Mouse (Mus musculus): ENCODE results near the gene Dkkl1. TPM values are rescaled to one million over a fixed set of nuclear protein-coding genes. Genes with fewer than 3 reads are reported as not detected.
A peak's percentile ranks its signal among the peaks of the same experiment; 100 is the strongest.

Dkkl1 gene
- polyA plus RNA-seq, 1 experiment, result 0.08 TPM

DNA sequence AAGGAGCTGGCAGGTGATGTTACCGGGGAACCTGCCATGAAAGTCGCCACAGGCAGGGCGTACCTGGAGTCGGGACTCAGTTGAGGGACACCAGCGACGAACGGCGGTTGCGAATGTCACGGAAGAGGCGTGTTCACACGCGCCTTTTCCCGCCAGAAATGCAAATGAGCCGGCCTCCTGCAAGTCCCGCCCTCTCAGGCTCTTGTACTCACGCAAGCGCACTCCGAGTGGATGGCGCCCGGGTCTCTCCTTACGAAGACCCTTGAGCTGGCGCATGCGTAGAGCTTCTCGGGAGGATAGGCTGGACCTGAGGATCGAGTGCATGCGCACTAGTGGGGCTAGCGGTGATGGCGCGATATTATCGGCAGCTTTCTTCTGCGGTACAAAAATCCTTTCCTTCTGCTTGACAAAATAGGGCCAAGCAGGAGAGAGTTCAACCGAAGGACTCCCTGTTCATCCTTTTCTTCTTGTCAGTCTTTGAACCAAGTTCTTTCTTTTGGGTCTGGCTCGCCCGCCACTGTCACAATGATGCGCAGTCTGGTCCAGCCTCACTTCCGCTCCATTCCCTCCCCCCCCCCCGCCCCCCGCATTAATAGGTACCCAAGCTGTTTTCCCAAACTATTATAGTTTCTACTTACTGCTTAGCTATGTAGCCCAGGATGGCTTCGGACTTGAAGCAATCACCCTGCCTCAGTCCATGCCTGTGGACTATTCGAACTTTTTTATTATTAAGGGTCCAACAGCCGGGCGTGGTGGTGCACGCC lies 7.4 kb downstream of the Dkkl1 start, which contains the start of gene Ccdc155:
Gene Ccdc155, minus strand, starts transcription at position 513 of the 764 bp plus-strand sequence.
- Histone ChIP-seq H3K4me3 (no peak within 1 kb of the TSS), H3K27me3 (ENCODE audit: control insufficient read depth, insufficient read depth, insufficient read length) (peaks cover 16% of the 10 kb centered on the region)

DNA sequence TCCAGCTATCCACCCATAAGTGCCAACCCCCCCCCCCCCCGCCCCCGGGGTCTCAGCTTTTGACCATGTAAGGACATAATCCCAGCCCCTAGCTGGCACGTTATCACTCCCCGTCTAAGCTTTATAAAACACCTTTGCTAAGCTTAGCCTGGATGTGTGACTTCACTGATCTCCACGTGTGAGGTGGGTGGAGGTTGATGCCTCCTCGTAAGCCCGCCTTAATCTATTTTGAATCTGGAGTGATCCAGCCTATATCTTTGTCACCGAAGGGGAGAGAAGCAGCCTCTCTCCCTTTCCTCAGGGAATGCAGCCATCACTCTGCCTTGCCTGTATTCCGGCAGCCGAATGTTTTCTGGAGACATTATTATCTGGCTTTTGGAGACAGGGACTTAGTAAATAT lies 9.3 kb downstream of the Dkkl1 start:
- no peaks in the 10 kb centered on the region for H3K36me3 ChIP-seq (ENCODE audit: control insufficient read depth, insufficient read depth)
- no peak overlapping the region for H3K4me3 ChIP-seq
- peaks cover 21% of the 10 kb centered on the region for H3K27me3 ChIP-seq (ENCODE audit: control insufficient read depth, insufficient read depth, insufficient read length)
- TF ChIP-seq TCF12 (IDR thresholded peaks at IDR 0.05; ENCODE audit: insufficient read depth, poor library complexity, severe bottlenecking) (no peak), POLR2A (IDR thresholded peaks at IDR 0.05; ENCODE audit: insufficient read length, low read depth) (no peak)
- no peak overlapping the region for H3ac ChIP-seq (ENCODE audit: control insufficient read depth, insufficient read length)
- no peak overlapping the region for H3K4me2 ChIP-seq (ENCODE audit: low read depth)
- H3K79me2 ChIP-seq (ENCODE audit: control insufficient read depth, insufficient read depth), result no peaks in the 10 kb centered on the region

More for the DNA sequence above, 7.4 kb downstream of the Dkkl1 start, which contains the start of gene Ccdc155:
- Histone ChIP-seq H3K36me3 (ENCODE audit: control insufficient read depth, insufficient read depth) (no peaks in the 10 kb centered on the region), H3K4me2 (ENCODE audit: low read depth) (peak within 1 kb of the TSS; percentile 51), H3K79me2 (ENCODE audit: control insufficient read depth, insufficient read depth) (no peaks in the 10 kb centered on the region), H3ac (ENCODE audit: control insufficient read depth, insufficient read length) (no peak within 1 kb of the TSS)
- TF ChIP-seq E2F4 (IDR thresholded peaks at IDR 0.05; ENCODE audit: insufficient read depth) (no peak), POLR2A (IDR thresholded peaks at IDR 0.05; ENCODE audit: insufficient read length, low read depth) (peak; percentile 35), MYOD1 (IDR thresholded peaks at IDR 0.05; ENCODE audit: control insufficient read depth in 1 of 3, insufficient read length in 2 of 3, low read depth in 2 of 3) (no peak)

DNA sequence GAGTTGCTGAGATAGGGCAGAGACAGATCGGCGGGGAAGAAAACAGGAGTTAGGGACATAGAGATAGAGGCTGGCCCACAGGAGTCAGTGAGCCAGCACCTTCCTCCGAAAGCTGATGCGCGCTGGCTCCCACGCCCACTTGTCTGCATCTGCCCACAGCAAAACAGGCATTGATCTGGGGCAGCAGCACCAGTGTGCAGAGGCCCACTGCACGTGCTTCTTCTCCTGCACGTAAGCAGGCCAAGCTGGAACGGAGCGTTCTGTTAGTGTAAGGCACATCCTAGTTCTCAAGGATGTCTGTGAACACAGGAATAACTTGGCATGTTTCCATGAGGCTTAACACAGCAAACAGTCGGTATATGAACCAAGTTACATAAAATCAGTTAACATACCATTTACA lies 13.0 kb downstream of the Dkkl1 start:
- Histone ChIP-seq H3K4me3 (no peak overlapping the region), H3K79me2 (ENCODE audit: control insufficient read depth, insufficient read depth) (no peaks in the 10 kb centered on the region), H3K4me2 (ENCODE audit: low read depth) (no peak overlapping the region), H3K36me3 (ENCODE audit: control insufficient read depth, insufficient read depth) (no peaks in the 10 kb centered on the region), H3ac (ENCODE audit: control insufficient read depth, insufficient read length) (no peak overlapping the region), H3K27me3 (ENCODE audit: control insufficient read depth, insufficient read depth, insufficient read length) (peaks cover 17% of the 10 kb centered on the region)
- no peak for TF ChIP-seq SRF (IDR thresholded peaks at IDR 0.05; ENCODE audit: control insufficient read depth, insufficient read length, low read depth)
- no peak for TF ChIP-seq USF1 (IDR thresholded peaks at IDR 0.05; ENCODE audit: low read depth)
- no peak for TF ChIP-seq MYOG (IDR thresholded peaks at IDR 0.05; ENCODE audit: control insufficient read depth in 1 of 3, insufficient read depth in 1 of 3, insufficient read length in 2 of 3, low read depth in 2 of 3)
- no peak for TF ChIP-seq TCF12 (IDR thresholded peaks at IDR 0.05; ENCODE audit: insufficient read depth, poor library complexity, severe bottlenecking)
- TF ChIP-seq MYOD1 (IDR thresholded peaks at IDR 0.05; ENCODE audit: control insufficient read depth in 1 of 3, insufficient read length in 2 of 3, low read depth in 2 of 3), result no peak
- no peak for TF ChIP-seq E2F4 (IDR thresholded peaks at IDR 0.05; ENCODE audit: insufficient read depth)
- no peak for TF ChIP-seq REST (IDR thresholded peaks at IDR 0.05; ENCODE audit: insufficient read depth, insufficient read length)
- TF ChIP-seq MAX (IDR thresholded peaks at IDR 0.05; ENCODE audit: low read depth), result no peak
- no peak for TF ChIP-seq POLR2AphosphoS2 (IDR thresholded peaks at IDR 0.05; ENCODE audit: insufficient read length, low read depth)
- TF ChIP-seq TCF3 (IDR thresholded peaks at IDR 0.05; ENCODE audit: insufficient read length, low read depth), result no peak
- TF ChIP-seq CEBPB (IDR thresholded peaks at IDR 0.05; ENCODE audit: insufficient read depth, poor library complexity, severe bottlenecking), result no peak
- TF ChIP-seq POLR2A (IDR thresholded peaks at IDR 0.05; ENCODE audit: insufficient read length, low read depth), result no peak

DNA sequence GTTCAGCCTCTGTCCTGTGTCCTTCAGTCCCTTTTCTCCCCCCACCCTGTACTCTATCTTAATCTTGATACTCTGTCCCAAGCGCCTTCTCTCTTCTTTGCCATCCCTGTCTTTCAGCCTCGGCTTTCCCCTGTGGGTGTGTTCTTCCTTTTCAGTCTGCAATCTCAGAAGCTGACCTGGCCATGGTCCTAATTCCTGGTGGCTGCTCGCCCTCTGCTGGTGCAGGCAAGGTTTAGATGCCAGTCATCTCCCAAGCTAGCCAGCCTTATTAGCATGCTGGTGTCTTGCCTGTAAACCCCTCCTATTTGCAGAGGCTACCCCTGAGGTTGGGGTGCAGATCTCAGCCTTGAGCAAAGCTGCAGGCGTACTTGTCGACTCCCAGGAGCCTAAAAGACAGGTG lies 13.5 kb downstream of the Dkkl1 start:
- peaks cover 17% of the 10 kb centered on the region for H3K27me3 ChIP-seq (ENCODE audit: control insufficient read depth, insufficient read depth, insufficient read length)
- no peak for TF ChIP-seq MYOG (IDR thresholded peaks at IDR 0.05; ENCODE audit: control insufficient read depth in 1 of 3, insufficient read depth in 1 of 3, insufficient read length in 2 of 3, low read depth in 2 of 3)
- TF ChIP-seq USF1 (IDR thresholded peaks at IDR 0.05; ENCODE audit: low read depth), result no peak
- TF ChIP-seq MYOD1 (IDR thresholded peaks at IDR 0.05; ENCODE audit: control insufficient read depth in 1 of 3, insufficient read length in 2 of 3, low read depth in 2 of 3), result no peak
- no peak for TF ChIP-seq POLR2AphosphoS2 (IDR thresholded peaks at IDR 0.05; ENCODE audit: insufficient read length, low read depth)
- no peak for TF ChIP-seq SRF (IDR thresholded peaks at IDR 0.05; ENCODE audit: control insufficient read depth, insufficient read length, low read depth)
- no peak for TF ChIP-seq TCF12 (IDR thresholded peaks at IDR 0.05; ENCODE audit: insufficient read depth, poor library complexity, severe bottlenecking)
- no peak for TF ChIP-seq REST (IDR thresholded peaks at IDR 0.05; ENCODE audit: insufficient read depth, insufficient read length)
- TF ChIP-seq MAX (IDR thresholded peaks at IDR 0.05; ENCODE audit: low read depth), result no peak
- TF ChIP-seq POLR2A (IDR thresholded peaks at IDR 0.05; ENCODE audit: insufficient read length, low read depth), result no peak
- TF ChIP-seq CEBPB (IDR thresholded peaks at IDR 0.05; ENCODE audit: insufficient read depth, poor library complexity, severe bottlenecking), result no peak
- no peak for TF ChIP-seq TCF3 (IDR thresholded peaks at IDR 0.05; ENCODE audit: insufficient read length, low read depth)
- no peak for TF ChIP-seq E2F4 (IDR thresholded peaks at IDR 0.05; ENCODE audit: insufficient read depth)
- H3ac ChIP-seq (ENCODE audit: control insufficient read depth, insufficient read length), result no peak overlapping the region

DNA sequence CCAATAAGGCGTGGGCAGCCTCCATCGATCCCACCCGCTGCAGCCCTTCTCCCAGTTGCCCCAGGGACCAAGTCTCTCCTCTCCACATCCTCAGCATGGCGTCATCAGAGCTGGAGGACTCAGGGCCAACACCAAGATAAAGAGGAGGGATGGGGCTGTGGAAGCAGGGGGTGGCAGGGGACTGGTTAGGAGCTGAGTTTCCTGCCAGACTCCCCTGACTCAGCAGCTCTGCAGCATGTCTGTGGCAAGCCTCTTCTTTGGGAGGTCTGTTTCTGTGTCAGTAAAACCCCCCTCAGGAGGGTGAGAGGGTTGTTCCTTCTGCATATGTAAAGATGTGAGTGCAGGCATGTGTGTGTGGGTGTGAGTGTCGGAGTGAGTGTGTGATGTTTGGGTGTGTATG lies 15.0 kb downstream of the Dkkl1 start:
- Histone ChIP-seq H3K4me2 (ENCODE audit: low read depth) (no peak overlapping the region), H3ac (ENCODE audit: control insufficient read depth, insufficient read length) (no peak overlapping the region), H3K27me3 (ENCODE audit: control insufficient read depth, insufficient read depth, insufficient read length) (peaks cover 17% of the 10 kb centered on the region), H3K79me2 (ENCODE audit: control insufficient read depth, insufficient read depth) (no peaks in the 10 kb centered on the region), H3K4me3 (no peak overlapping the region), H3K36me3 (ENCODE audit: control insufficient read depth, insufficient read depth) (no peaks in the 10 kb centered on the region)
- TF ChIP-seq REST (IDR thresholded peaks at IDR 0.05; ENCODE audit: insufficient read depth, insufficient read length), result no peak
- no peak for TF ChIP-seq MYOD1 (IDR thresholded peaks at IDR 0.05; ENCODE audit: control insufficient read depth in 1 of 3, insufficient read length in 2 of 3, low read depth in 2 of 3)
- TF ChIP-seq SRF (IDR thresholded peaks at IDR 0.05; ENCODE audit: control insufficient read depth, insufficient read length, low read depth), result no peak

More for the DNA sequence above, 13.5 kb downstream of the Dkkl1 start:
- no peaks in the 10 kb centered on the region for H3K36me3 ChIP-seq (ENCODE audit: control insufficient read depth, insufficient read depth)
- H3K4me3 ChIP-seq, result no peak overlapping the region
- no peaks in the 10 kb centered on the region for H3K79me2 ChIP-seq (ENCODE audit: control insufficient read depth, insufficient read depth)
- H3K4me2 ChIP-seq (ENCODE audit: low read depth), result peak overlapping the region; percentile 35
